Mouse (Mus musculus) intestine, embryonic 14.5 days (tissue): ENCODE measurements at regions not wholly inside any gene's neighbourhood (a gene's known extent, or its start where the extent isn't known, plus 50 kb on each side); places are given as distances from the start of the nearest gene placed in this dataset.
A peak's percentile ranks its signal among the peaks of the same experiment; 100 is the strongest.

ENCODE experiments used
- ATAC-seq: fragments of 200-750 bp; cut with Nextera tagmentation; replicated peaks from 2 replicates; pipeline ENCODE4 v1.8.0; 2017; ENCODE audit warnings: low read depth, moderate number of reproducible peaks, moderate TSS enrichment, moderate library complexity; ENCODE audit not compliant: low FRiP score, low TSS enrichment
- DNase-seq: peaks from one replicate; pipeline ENCODE4 v3.0.0-alpha.2; 2018; ENCODE audit warnings: low spot score
- H3K27ac ChIP-seq: fragments of 300-500 bp; sonication (generic); 2 replicates; pipeline ENCODE4 v1.5.1; 2014; ENCODE audit warnings: low read depth, mild to moderate bottlenecking, control low read depth
- H3K27me3 ChIP-seq: fragments of 300-500 bp; sonication (generic); replicated peaks from 2 replicates; pipeline ENCODE4 v1.6.1; 2014; ENCODE audit warnings: low read length, control low read depth; ENCODE audit not compliant: control insufficient read depth, insufficient read depth
- H3K36me3 ChIP-seq: fragments of 300-500 bp; sonication (generic); 2 replicates; pipeline ENCODE4 v1.6.1; 2014; ENCODE audit warnings: low read length, control low read depth; ENCODE audit not compliant: control insufficient read depth, insufficient read depth
- H3K4me1 ChIP-seq: fragments of 300-500 bp; sonication (generic); replicated peaks from 2 replicates; pipeline ENCODE4 v1.6.1; 2014; ENCODE audit warnings: low read length, control low read depth, mixed read lengths; ENCODE audit not compliant: control insufficient read depth, insufficient read depth
- H3K4me2 ChIP-seq: fragments of 300-500 bp; sonication (generic); 2 replicates; pipeline ENCODE4 v1.6.1; 2014; ENCODE audit warnings: low read length
- H3K4me3 ChIP-seq: fragments of 300-500 bp; sonication (generic); 2 replicates; pipeline ENCODE4 v1.5.1; 2014; ENCODE audit warnings: low read depth, low read length, control low read depth, mixed read lengths
- H3K9ac ChIP-seq: fragments of 300-500 bp; sonication (generic); 2 replicates; pipeline ENCODE4 v1.6.1; 2014; ENCODE audit warnings: mild to moderate bottlenecking, low read length
- H3K9me3 ChIP-seq: fragments of 300-500 bp; sonication (generic); 2 replicates; pipeline ENCODE4 v1.6.1; 2016; ENCODE audit warnings: low read length, control low read depth; ENCODE audit not compliant: control insufficient read depth
- WGBS: fragments of 180-500 bp; shearing (Covaris S2); extraction: QIAGEN DNeasy Blood & Tissue Kit; methylation state at CpG from one replicate; pipeline ENCODE4 v1.1.7; 2014; 5-methylcytosine and 5-hydroxymethylcytosine counted together

DNA sequence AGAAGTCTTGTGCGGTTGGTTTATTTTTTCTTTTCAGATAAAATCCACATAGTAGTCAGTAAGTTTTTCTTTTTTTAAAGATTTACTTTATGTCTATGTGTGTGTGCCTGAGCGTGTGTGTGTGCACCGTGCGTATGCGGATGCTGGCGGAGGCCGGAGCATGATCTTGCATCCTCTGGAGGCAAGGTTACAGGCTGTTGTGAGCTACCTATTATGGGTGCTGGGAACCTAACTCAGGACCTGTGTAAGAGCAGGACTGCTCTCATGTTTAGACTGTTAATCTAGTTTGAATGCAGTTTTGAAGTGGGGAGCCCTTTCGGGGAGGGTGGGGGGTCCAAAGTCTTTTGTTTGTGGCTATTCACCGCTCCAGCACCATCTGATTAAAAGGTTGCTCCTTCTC, 154.1 kb downstream of the Slc38a4 start:
- WGBS = 96% methylated on average over 9 of the region's 9 CpGs
- Histone ChIP-seq H3K27me3 (no peaks in the 10 kb centered on the region), H3K27ac (no peak overlapping the region), H3K9ac (no peak overlapping the region), H3K4me2 (no peak overlapping the region), H3K36me3 (no peaks in the 10 kb centered on the region), H3K4me1 (no peaks in the 10 kb centered on the region), H3K9me3 (no peaks in the 10 kb centered on the region), H3K4me3 (no peak overlapping the region)
- DNase-seq = no peak
- no peak for ATAC-seq

DNA sequence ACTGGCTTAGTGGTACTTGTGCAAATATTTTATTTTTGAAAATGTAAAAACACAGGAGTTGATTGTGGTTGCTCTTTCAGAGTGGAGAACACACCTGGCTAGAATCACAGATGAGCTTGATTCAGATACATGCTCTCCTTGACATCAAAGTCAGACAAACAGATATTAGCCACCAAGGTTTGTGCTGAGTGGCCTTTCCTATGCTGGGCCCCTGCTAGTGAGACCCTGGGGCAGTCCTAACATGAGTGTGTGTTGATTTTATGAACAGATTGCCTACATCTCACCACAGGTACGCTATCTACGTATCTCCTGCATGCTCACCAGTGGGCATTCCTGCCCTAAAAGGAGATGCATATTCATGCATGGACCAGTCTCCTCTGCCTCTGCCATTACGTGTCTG, 157.5 kb downstream of the Slc38a4 start:
- ATAC-seq = no peak
- 83% methylated on average over 3 of the region's 3 CpGs for WGBS
- H3K4me2 ChIP-seq = no peak overlapping the region

DNA sequence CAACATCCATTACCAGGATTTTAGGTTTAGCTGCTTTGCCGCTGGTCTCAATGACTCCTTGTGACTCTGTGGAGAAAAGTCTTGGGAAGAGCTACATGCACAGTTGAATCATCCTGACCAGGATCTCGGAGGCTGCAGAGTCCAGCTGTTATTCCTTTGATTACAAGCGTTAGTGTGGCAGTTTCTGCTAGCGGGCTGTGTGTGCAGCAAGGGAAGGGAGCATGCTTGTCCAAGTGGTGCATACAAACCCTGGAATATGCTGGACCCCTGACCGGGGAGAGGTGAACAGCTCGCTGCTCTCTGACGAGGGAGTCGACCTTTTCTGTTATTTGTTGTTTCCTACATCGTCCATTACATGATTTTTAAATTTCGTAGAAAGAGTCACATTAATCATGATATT, 170.9 kb downstream of the Slc38a4 start:
- DNase-seq (no peak), ATAC-seq (no peak)
- no peaks in the 10 kb centered on the region for H3K36me3 ChIP-seq
- H3K27me3 ChIP-seq = no peaks in the 10 kb centered on the region
- H3K4me1 ChIP-seq = no peaks in the 10 kb centered on the region
- no peak overlapping the region for H3K4me2 ChIP-seq
- no peaks in the 10 kb centered on the region for H3K9me3 ChIP-seq
- H3K9ac ChIP-seq = no peak overlapping the region
- H3K4me3 ChIP-seq = no peak overlapping the region
- 43% methylated on average over 10 of the region's 10 CpGs for WGBS
- H3K27ac ChIP-seq = 0 out of 2 replicates have a peak overlapping the region, but pooled peaks have one; percentile 36

More for the DNA sequence above, 157.5 kb downstream of the Slc38a4 start:
- DNase-seq = no peak
- Histone ChIP-seq H3K9ac (no peak overlapping the region), H3K36me3 (no peaks in the 10 kb centered on the region), H3K27ac (no peak overlapping the region), H3K4me3 (no peak overlapping the region), H3K9me3 (peaks cover 4% of the 10 kb centered on the region), H3K27me3 (no peaks in the 10 kb centered on the region), H3K4me1 (no peaks in the 10 kb centered on the region)

- no peaks in the 10 kb centered on the region; the same call in 1 of the 2 replicates for H3K4me1 ChIP-seq
- 82% methylated on average over 10 of the region's 10 CpGs for WGBS
- no peak overlapping the region for H3K27ac ChIP-seq
- no peaks in the 10 kb centered on the region for H3K9me3 ChIP-seq
- no peak overlapping the region for H3K4me2 ChIP-seq
- no peak for ATAC-seq
- no peak overlapping the region for H3K9ac ChIP-seq
- no peak for DNase-seq
- H3K27me3 ChIP-seq = no peaks in the 10 kb centered on the region
- H3K36me3 ChIP-seq = no peaks in the 10 kb centered on the region
- H3K4me3 ChIP-seq = no peak overlapping the region
Measured at GRCm38 (mm10) chr15:96883754-96884153, 172.0 kb downstream of the Slc38a4 start.

- H3K9me3 ChIP-seq = no peaks in the 10 kb centered on the region
- no peak overlapping the region for H3K27ac ChIP-seq
- no peak overlapping the region for H3K4me2 ChIP-seq
- no peak for ATAC-seq
- no peak overlapping the region for H3K4me3 ChIP-seq
- DNase-seq = no peak
- 88% methylated on average over 14 of the region's 14 CpGs for WGBS
- H3K4me1 ChIP-seq = peaks cover 4% of the 10 kb centered on the region
- H3K27me3 ChIP-seq = no peaks in the 10 kb centered on the region
- no peak overlapping the region for H3K9ac ChIP-seq
- no peaks in the 10 kb centered on the region for H3K36me3 ChIP-seq
Measured at GRCm38 (mm10) chr15:96882211-96882610, 173.5 kb downstream of the Slc38a4 start.

- ATAC-seq (no peak), DNase-seq (no peak)
- Histone ChIP-seq H3K27me3 (no peaks in the 10 kb centered on the region), H3K4me3 (no peak overlapping the region), H3K4me1 (peaks cover 7% of the 10 kb centered on the region), H3K9ac (no peak overlapping the region), H3K36me3 (no peaks in the 10 kb centered on the region), H3K4me2 (no peak overlapping the region), H3K9me3 (no peaks in the 10 kb centered on the region), H3K27ac (peak overlapping the region; percentile 47; the same call in 1 of the 2 replicates)
- WGBS = 73% methylated on average over 9 of the region's 9 CpGs
Measured at GRCm38 (mm10) chr15:96881519-96882170, 174.1 kb downstream of the Slc38a4 start.

- Histone ChIP-seq H3K9me3 (no peaks in the 10 kb centered on the region), H3K4me1 (peaks cover 13% of the 10 kb centered on the region), H3K27me3 (no peaks in the 10 kb centered on the region), H3K9ac (no peak overlapping the region), H3K36me3 (no peaks in the 10 kb centered on the region), H3K27ac (no peak overlapping the region), H3K4me2 (no peak overlapping the region), H3K4me3 (no peak overlapping the region)
- no peak for ATAC-seq
- DNase-seq = no peak
- 90% methylated on average over 11 of the region's 11 CpGs for WGBS
Measured at GRCm38 (mm10) chr15:96880066-96880465, 175.7 kb downstream of the Slc38a4 start.

DNA sequence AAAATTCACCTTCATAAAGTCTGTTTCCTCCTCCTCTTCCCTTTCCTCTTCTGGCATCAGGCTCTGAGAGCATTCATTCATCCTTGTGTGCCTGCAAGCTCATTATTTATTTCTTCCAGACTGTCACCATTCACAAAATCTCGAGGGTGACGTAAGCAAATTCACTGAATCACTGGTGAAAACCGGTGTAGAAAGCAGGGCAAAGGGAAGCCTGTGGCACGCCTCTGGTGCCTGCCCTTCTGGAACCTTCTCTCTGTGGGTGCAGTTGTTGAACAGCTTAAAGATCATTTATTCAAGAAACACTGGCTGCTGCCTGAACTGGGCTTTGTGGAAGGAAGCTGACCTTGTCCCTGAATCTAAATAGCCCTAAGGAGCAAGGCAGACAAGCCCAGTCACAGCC, 177.0 kb downstream of the Slc38a4 start:
- Histone ChIP-seq H3K4me1 (peaks cover 21% of the 10 kb centered on the region), H3K9me3 (no peaks in the 10 kb centered on the region), H3K36me3 (no peaks in the 10 kb centered on the region), H3K4me3 (no peak overlapping the region), H3K9ac (no peak overlapping the region), H3K27me3 (no peaks in the 10 kb centered on the region), H3K4me2 (no peak overlapping the region), H3K27ac (no peak overlapping the region)
- ATAC-seq (no peak), DNase-seq (no peak)
- 58% methylated on average over 4 of the region's 4 CpGs for WGBS

DNA sequence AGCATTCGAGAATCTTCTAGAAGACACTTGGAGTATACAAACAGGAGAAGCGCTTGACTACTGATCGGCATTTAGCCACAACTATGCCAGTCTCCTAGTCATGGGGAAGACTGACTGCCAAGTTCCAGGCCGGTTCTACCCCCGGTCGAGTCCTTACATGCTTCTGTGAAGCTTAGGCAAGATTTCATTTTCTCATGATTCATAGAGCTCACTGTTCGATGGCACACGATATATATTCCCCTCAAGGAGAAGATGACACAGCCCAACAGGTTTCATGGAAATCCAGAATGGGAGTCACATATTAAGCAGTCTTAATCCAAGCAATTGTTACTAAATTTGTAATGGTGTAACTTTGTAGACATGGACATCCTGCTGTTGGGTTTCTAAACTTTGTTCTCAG, 177.8 kb downstream of the Slc38a4 start:
- Histone ChIP-seq H3K4me2 (no peak overlapping the region), H3K4me1 (peaks cover 28% of the 10 kb centered on the region), H3K4me3 (no peak overlapping the region), H3K9me3 (no peaks in the 10 kb centered on the region), H3K9ac (no peak overlapping the region), H3K36me3 (no peaks in the 10 kb centered on the region), H3K27me3 (no peaks in the 10 kb centered on the region), H3K27ac (no peak overlapping the region)
- DNase-seq (no peak), ATAC-seq (no peak)
- 87% methylated on average over 8 of the region's 8 CpGs for WGBS
